In the genomic region with DNA sequence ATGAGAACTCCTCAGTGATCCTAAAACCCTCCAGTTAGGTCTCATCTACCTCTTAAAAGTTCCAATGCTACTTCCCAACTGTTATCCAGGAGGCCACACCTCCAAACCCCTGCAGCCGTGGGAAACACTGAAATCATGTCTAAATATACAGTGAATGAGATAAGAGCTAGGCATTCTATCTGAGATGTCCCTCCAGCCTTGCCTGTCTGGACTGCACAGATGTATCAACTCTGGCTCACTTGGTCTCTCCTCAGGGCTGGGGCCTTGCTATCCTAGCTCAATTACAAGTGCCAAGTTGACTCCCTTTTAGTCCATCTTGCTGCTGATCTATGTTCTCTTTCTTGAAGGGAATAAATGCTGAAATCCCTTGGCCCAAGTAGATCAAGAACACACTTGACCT, we compare ENCODE assay signal across 20 mouse cellular contexts.
"Had no signal": no experiment of that assay in that cellular context is flagged by ENCODE, and none has a peak within 500 bp of the region (broad histone marks: within the 10 kb centered on the region; RNA-seq: fewer than 3 reads in every experiment).

No protein-coding gene starts in this region.

- H3K27me3 ChIP-seq: intestine, embryonic 15.5 days; kidney, embryonic 15.5 days; limb, embryonic 12.5 days; limb, embryonic 15.5 days; midbrain, embryonic 13.5 days; neural tube, embryonic 13.5 days had no signal

- H3K4me2 ChIP-seq: intestine, embryonic 15.5 days; kidney, embryonic 15.5 days; limb, embryonic 12.5 days; limb, embryonic 15.5 days; midbrain, embryonic 13.5 days; neural tube, embryonic 13.5 days had no signal

- DNase-seq: kidney, adult 11 months; kidney, adult 8-10 months; kidney, postnatal 10 days; kidney, postnatal 36 days; left cerebral cortex, postnatal 4 days; lung, adult 2 months; lung, postnatal 36 days; retina, postnatal 1 day; thymus, postnatal 25 days had no signal

- H3K4me3 ChIP-seq: intestine, embryonic 15.5 days; kidney, embryonic 15.5 days; limb, embryonic 12.5 days; limb, embryonic 15.5 days; megakaryocyte, embryonic 14.5 days; midbrain, embryonic 10.5 days; midbrain, embryonic 13.5 days; myocyte; neural tube, embryonic 13.5 days had no signal

- H3K27ac ChIP-seq: intestine, embryonic 15.5 days; kidney, embryonic 15.5 days; limb, embryonic 12.5 days; limb, embryonic 15.5 days; midbrain, embryonic 10.5 days; midbrain, embryonic 13.5 days; neural tube, embryonic 13.5 days had no signal

- H3K9me3 ChIP-seq: intestine, embryonic 15.5 days; kidney, embryonic 15.5 days; limb, embryonic 12.5 days; limb, embryonic 15.5 days; megakaryocyte, embryonic 14.5 days; midbrain, embryonic 10.5 days; midbrain, embryonic 13.5 days; neural tube, embryonic 13.5 days had no signal

- H3K36me3 ChIP-seq: intestine, embryonic 15.5 days; kidney, embryonic 15.5 days; limb, embryonic 12.5 days; limb, embryonic 15.5 days; midbrain, embryonic 10.5 days; midbrain, embryonic 13.5 days; neural tube, embryonic 13.5 days had no signal

- ATAC-seq: intestine, embryonic 15.5 days; lung, postnatal 0 days; midbrain, embryonic 13.5 days; midbrain, embryonic 16.5 days had no signal

- H3K9ac ChIP-seq: intestine, embryonic 15.5 days; kidney, embryonic 15.5 days; limb, embryonic 12.5 days; limb, embryonic 15.5 days; midbrain, embryonic 13.5 days; neural tube, embryonic 13.5 days had no signal
